13 mouse cellular contexts compared by ENCODE assay signal in the genomic region with DNA sequence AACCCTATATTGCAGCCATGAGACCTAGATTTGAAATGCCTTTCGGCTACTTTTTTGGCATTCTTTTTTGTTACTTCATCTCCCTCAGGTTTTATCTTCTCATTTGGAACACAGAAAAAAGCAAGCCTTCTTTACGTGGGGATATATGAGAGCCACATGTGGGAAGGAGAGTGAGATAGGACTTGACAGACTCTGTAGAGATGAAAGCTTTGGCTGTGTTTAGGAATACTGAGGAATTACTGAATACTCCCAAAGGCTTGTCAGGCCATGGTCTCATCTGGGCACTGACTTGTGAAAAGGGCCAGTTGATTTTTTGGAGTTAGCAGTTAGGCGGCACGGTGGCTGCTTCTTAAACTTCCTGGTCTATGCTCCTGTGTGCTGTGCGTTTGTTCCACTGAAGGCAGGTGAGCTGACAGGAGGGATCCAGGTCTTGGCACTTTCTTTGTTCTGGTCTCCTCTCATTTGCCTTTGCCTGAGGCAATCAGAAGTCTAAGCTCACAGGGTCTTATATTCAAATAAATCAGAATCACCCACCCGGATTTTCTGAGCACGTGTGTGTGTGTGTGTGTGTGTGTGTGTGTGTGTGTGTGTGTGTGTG. TPM values are rescaled to one million over a fixed set of nuclear protein-coding genes. Genes with fewer than 3 reads are reported as not detected.
A peak's percentile ranks its signal among the peaks of the same experiment; 100 is the strongest.
DNase-seq lines count a peak whose midpoint lies in the region; ATAC-seq lines count a peak whose summit lies in the region.
"Had no signal": no experiment of that assay in that cellular context is flagged by ENCODE, and none has a peak within 500 bp of the region (broad histone marks: within the 10 kb centered on the region; RNA-seq: fewer than 3 reads in every experiment).

No protein-coding gene starts in this region.

- no peaks in the 10 kb centered on the region; the same call in 1 of the 2 replicates for H3K27me3 ChIP-seq in liver, embryonic 16.5 days (ENCODE audit: control insufficient read depth, insufficient read depth, low read depth, low read length)
- no peaks in the 10 kb centered on the region; the same call in 1 of the 2 replicates for H3K27me3 ChIP-seq in liver, embryonic 12.5 days (replicated peaks)
- no peaks in the 10 kb centered on the region for H3K27me3 ChIP-seq in embryonic facial prominence, embryonic 15.5 days
- H3K27me3 ChIP-seq in midbrain, embryonic 16.5 days (ENCODE audit: control insufficient read depth, insufficient read depth, low read depth, low read length): no peaks in the 10 kb centered on the region
- H3K27me3 ChIP-seq: neural tube, embryonic 13.5 days had no signal

- no peaks in the 10 kb centered on the region for H3K4me1 ChIP-seq in liver, embryonic 16.5 days (ENCODE audit: control insufficient read depth, low read depth, low read length)
- no peaks in the 10 kb centered on the region for H3K4me1 ChIP-seq in liver, embryonic 12.5 days
- H3K4me1 ChIP-seq in brown adipose tissue, adult 24 weeks (ENCODE audit: control insufficient read depth, insufficient read depth, insufficient read length, low read length): 0 out of 2 replicates have a peak, but pooled peaks cover 2% of the 10 kb centered on the region
- H3K4me1 ChIP-seq in embryonic facial prominence, embryonic 15.5 days: peaks cover 42% of the 10 kb centered on the region
- H3K4me1 ChIP-seq in midbrain, embryonic 16.5 days (ENCODE audit: control insufficient read depth, insufficient read depth, low read length): peaks cover 14% of the 10 kb centered on the region

- no peak for ATAC-seq in liver, embryonic 16.5 days (ENCODE audit: low read depth)
- no peak for ATAC-seq in liver, embryonic 12.5 days
- ATAC-seq in embryonic facial prominence, embryonic 15.5 days (ENCODE audit: insufficient number of reproducible peaks, low FRiP score, low TSS enrichment, low read depth): peak; percentile 23; the same call in 1 of the 2 replicates
- ATAC-seq in midbrain, embryonic 16.5 days: peak; percentile 31; the same call in 1 of the 2 replicates
- ATAC-seq: intestine, postnatal 0 days had no signal

- no peaks in the 10 kb centered on the region for H3K9me3 ChIP-seq in liver, embryonic 16.5 days (replicated peaks; ENCODE audit: control insufficient read depth, low read length)
- no peaks in the 10 kb centered on the region for H3K9me3 ChIP-seq in liver, embryonic 12.5 days (replicated peaks)
- H3K9me3 ChIP-seq in embryonic facial prominence, embryonic 15.5 days (replicated peaks): no peaks in the 10 kb centered on the region
- H3K9me3 ChIP-seq in midbrain, embryonic 16.5 days (replicated peaks; ENCODE audit: control insufficient read depth, low read length, poor library complexity, severe bottlenecking): no peaks in the 10 kb centered on the region
- H3K9me3 ChIP-seq: neural tube, embryonic 13.5 days had no signal

- no peak for DNase-seq in layer of hippocampus, adult 9-11 months
- DNase-seq in adrenal gland, adult 2 months: no peak
- DNase-seq in cerebellum, postnatal 4 days (ENCODE audit: low spot score in 2 of 2): no peak
- DNase-seq: adrenal gland, postnatal 10 days; cerebellum, adult 11-12 months; lung, adult 2 months had no signal

- H3K36me3 ChIP-seq in liver, embryonic 16.5 days (ENCODE audit: control insufficient read depth, insufficient read depth): no peaks in the 10 kb centered on the region
- no peaks in the 10 kb centered on the region for H3K36me3 ChIP-seq in liver, embryonic 12.5 days
- H3K36me3 ChIP-seq in embryonic facial prominence, embryonic 15.5 days: no peaks in the 10 kb centered on the region
- no peaks in the 10 kb centered on the region for H3K36me3 ChIP-seq in midbrain, embryonic 16.5 days (ENCODE audit: control insufficient read depth, insufficient read depth, low read length)
- H3K36me3 ChIP-seq: neural tube, embryonic 13.5 days had no signal

- no peak overlapping the region for H3K4me2 ChIP-seq in liver, embryonic 16.5 days (ENCODE audit: low read depth, low read length)
- H3K4me2 ChIP-seq in liver, embryonic 12.5 days: no peak overlapping the region
- no peak overlapping the region for H3K4me2 ChIP-seq in embryonic facial prominence, embryonic 15.5 days (replicated peaks)
- H3K4me2 ChIP-seq in midbrain, embryonic 16.5 days (ENCODE audit: low read length): no peak overlapping the region
- H3K4me2 ChIP-seq: neural tube, embryonic 13.5 days had no signal

- 54% methylated on average over 7 of the region's 7 CpGs for WGBS in liver, embryonic 16.5 days (ENCODE audit: insufficient replicate concordance)
- WGBS in liver, embryonic 12.5 days (ENCODE audit: insufficient replicate concordance): 65% methylated on average over 7 of the region's 7 CpGs
- WGBS in embryonic facial prominence, embryonic 15.5 days: 32% methylated on average over 7 of the region's 7 CpGs
- WGBS in midbrain, embryonic 16.5 days: 69% methylated on average over 7 of the region's 7 CpGs

- H3K4me3 ChIP-seq in liver, embryonic 16.5 days (ENCODE audit: low read depth, low read length): no peak overlapping the region
- H3K4me3 ChIP-seq in liver, embryonic 12.5 days: no peak overlapping the region
- H3K4me3 ChIP-seq in brown adipose tissue, adult 24 weeks (ENCODE audit: insufficient read depth, low read depth, low read length): no peak overlapping the region
- no peak overlapping the region for H3K4me3 ChIP-seq in embryonic facial prominence, embryonic 15.5 days (replicated peaks)
- H3K4me3 ChIP-seq in midbrain, embryonic 16.5 days (ENCODE audit: low read depth, low read length): no peak overlapping the region
- H3K4me3 ChIP-seq: neural tube, embryonic 13.5 days had no signal

- H3K9ac ChIP-seq in liver, embryonic 16.5 days (ENCODE audit: low read depth, low read length): no peak overlapping the region
- H3K9ac ChIP-seq in liver, embryonic 12.5 days: no peak overlapping the region
- no peak overlapping the region for H3K9ac ChIP-seq in embryonic facial prominence, embryonic 15.5 days
- H3K9ac ChIP-seq in midbrain, embryonic 16.5 days (ENCODE audit: low read depth, low read length): no peak overlapping the region
- H3K9ac ChIP-seq: neural tube, embryonic 13.5 days had no signal

- peak overlapping the region; percentile 41 for H3K27ac ChIP-seq in liver, embryonic 16.5 days (ENCODE audit: low read length)
- no peak overlapping the region for H3K27ac ChIP-seq in liver, embryonic 12.5 days
- peak overlapping the region; percentile 49 for H3K27ac ChIP-seq in brown adipose tissue, adult 24 weeks (replicated peaks; ENCODE audit: low read depth, low read length)
- H3K27ac ChIP-seq in embryonic facial prominence, embryonic 15.5 days (replicated peaks): peak overlapping the region; percentile 84
- H3K27ac ChIP-seq in midbrain, embryonic 16.5 days (ENCODE audit: low read length): 0 out of 2 replicates have a peak overlapping the region, but pooled peaks have one; percentile 10
- H3K27ac ChIP-seq: neural tube, embryonic 13.5 days had no signal

RNA-seq across cellular contexts. Expression of a gene that starts 43.0 kb away (rescaled TPM):
- polyA plus RNA-seq in liver, embryonic 16.5 days (2015; fragmentation: Nextera tagmentation; extraction: Ambion mirVana): 14.5 and 15.8 TPM in 2 replicates
- 17.8 and 18.6 TPM in 2 replicates for polyA plus RNA-seq in liver, embryonic 12.5 days (2016; fragmentation: Nextera tagmentation; extraction: Ambion mirVana)
- 2.5 and 4.8 TPM in 2 replicates for polyA plus RNA-seq in brown adipose tissue, adult 24 weeks (2012; ENCODE audit: insufficient read depth, insufficient read length, missing spikeins)
- 56.9 and 58.9 TPM in 2 replicates for polyA plus RNA-seq in embryonic facial prominence, embryonic 15.5 days (2015; fragmentation: Nextera tagmentation; extraction: Ambion mirVana)
- 2.5 TPM in 2 replicates for polyA plus RNA-seq in midbrain, embryonic 16.5 days (2015; fragmentation: Nextera tagmentation; extraction: Ambion mirVana)
- total RNA-seq in adrenal gland, adult 2 months (2021): 10 to 100 TPM; 53.7 to 60.7 TPM
- polyA plus RNA-seq in adrenal gland, adult 2 months (2012; rRNA removed): 9.5 and 12.8 TPM in 2 replicates

Comparison
In these comparisons a context has a peak if more than half of its experiments do, and no peak if none do; other contexts are left out.
1. ATAC-seq: peak in embryonic facial prominence, embryonic 15.5 days (single experiment) and midbrain, embryonic 16.5 days (single experiment); none in liver, embryonic 16.5 days (single experiment) and liver, embryonic 12.5 days (single experiment).